Mouse (Mus musculus) cerebellum, adult 11 months (tissue): ENCODE measurements at regions not wholly inside any gene's neighbourhood (a gene's known extent, or its start where the extent isn't known, plus 50 kb on each side); places are given as distances from the start of the nearest gene placed in this dataset.

Experiments used
- DNase-seq: peaks from one replicate; pipeline ENCODE4 v3.0.0; 2022

GRCm38 (mm10) chr7:59711741-59712140 is 293.1 kb downstream of the Snurf start:
- DNase-seq: peak; percentile 34
